Mouse (Mus musculus): ENCODE results near the gene Skp2. TPM values are rescaled to one million over a fixed set of nuclear protein-coding genes. Genes with fewer than 3 reads are reported as not detected.

Skp2 gene
- polyA plus RNA-seq, 1 experiment = 3.9 TPM

GRCm38 (mm10) chr15:9124856-9125255 is 30.4 kb downstream of the Skp2 start:
- TF ChIP-seq GATA1 (IDR thresholded peaks at IDR 0.05; ENCODE audit: low read length) = no peak

DNA sequence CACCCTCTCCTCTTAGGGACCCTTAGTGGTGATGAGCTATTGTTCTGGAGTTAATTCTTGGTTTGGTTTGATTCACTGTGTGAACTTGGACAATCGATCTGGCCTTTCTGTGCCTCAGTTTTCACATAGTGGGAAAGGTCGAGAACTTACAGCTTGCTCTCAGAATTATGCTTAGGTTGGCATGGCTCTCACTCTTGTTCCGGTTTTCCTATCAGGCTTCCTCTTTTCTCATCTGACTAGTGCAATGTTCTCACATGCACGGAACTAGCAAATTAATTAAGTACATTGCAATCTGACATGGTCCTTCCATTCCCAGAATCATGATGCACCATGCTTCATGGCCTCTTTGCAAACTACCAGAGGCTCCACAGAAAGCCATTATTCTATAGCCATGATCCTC is 32.2 kb downstream of the Skp2 start:
- TF ChIP-seq GATA1 (IDR thresholded peaks at IDR 0.05; ENCODE audit: low read length) = no peak

GRCm38 (mm10) chr15:9120081-9120480 is 35.1 kb downstream of the Skp2 start:
- TF ChIP-seq GATA1 (IDR thresholded peaks at IDR 0.05; ENCODE audit: low read length) = no peak

DNA sequence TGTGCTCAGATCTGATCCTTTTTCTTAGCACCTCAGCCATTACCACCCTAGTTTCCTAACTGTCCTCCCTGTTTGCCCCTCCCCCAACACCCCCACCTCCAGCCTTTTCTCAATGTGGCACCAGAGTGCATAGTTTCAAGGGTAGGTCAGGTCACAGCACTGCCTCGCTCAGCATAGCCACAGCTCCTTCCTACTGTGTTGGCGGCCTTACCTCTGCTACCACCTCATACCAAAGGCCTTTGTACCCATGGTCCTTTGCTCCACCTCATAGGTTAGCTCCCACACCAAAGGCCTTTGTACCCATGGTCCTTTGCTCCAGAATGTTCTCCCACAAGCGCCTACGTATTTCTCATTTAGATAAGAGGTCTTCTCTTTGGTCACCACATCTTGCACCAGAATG is 36.4 kb downstream of the Skp2 start:
- TF ChIP-seq GATA1 (IDR thresholded peaks at IDR 0.05; ENCODE audit: low read length) = no peak

DNA sequence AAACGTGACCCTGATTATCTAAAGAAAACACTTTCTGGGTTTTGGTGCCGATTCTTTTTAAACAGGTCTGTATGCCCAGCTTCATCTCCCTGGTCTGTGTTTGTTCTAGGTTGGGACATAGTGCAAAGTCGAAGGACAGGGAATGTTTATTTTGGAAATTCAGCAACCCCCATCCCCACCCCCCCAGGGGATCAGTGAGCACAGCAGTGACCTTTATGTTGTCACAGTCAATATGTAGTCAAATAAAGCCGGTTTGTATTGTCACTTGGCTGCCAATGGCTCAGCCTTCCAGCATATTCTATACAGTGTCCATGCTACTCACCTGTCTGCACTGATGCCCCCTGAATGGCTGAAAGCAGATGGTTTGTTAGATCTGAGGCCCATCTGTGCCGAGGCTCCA is 40.6 kb downstream of the Skp2 start:
- TF ChIP-seq GATA1 (IDR thresholded peaks at IDR 0.05; ENCODE audit: low read length) = no peak

DNA sequence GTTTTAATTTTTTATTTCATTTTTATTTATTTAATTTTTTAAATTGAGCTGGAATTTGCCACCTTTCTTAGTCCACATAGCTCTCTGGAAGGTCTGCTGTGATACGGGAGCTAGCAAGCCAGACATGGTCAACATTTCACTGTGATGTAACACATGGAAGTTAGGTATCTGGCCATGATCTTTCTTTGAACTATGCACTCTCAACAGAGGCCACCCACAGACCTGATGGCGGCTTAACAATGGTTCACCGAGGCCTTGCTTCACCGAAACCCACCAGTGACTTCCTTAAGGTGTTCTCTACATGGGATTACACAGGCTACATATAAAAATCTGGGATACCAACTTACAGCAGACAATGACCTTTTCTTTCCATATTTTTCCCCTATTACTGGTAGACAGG is 41.1 kb downstream of the Skp2 start:
- no peak for TF ChIP-seq GATA1 (IDR thresholded peaks at IDR 0.05; ENCODE audit: low read length)

GRCm38 (mm10) chr15:9113556-9113955 is 41.7 kb downstream of the Skp2 start:
- TF ChIP-seq GATA1 (IDR thresholded peaks at IDR 0.05; ENCODE audit: low read length) = no peak

DNA sequence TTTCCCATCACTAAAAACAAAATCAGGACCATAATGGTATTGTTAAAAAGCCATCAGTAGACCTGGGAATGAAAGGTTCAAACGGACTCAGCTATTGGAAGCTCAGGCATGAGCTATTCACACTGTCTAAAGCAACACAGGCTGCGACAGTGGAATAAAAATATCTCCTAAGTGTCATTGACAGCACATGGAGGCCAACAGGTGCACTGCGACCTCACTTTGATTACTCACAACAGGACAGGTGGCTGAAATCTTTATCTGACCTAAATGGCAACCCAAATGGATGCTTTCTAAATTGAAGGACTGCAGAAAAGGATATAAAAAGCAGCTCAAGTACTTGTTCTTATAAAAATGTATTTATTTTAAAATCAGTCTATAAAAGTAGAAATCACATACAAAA is 43.6 kb downstream of the Skp2 start:
- no peak for TF ChIP-seq GATA1 (IDR thresholded peaks at IDR 0.05; ENCODE audit: low read length)

DNA sequence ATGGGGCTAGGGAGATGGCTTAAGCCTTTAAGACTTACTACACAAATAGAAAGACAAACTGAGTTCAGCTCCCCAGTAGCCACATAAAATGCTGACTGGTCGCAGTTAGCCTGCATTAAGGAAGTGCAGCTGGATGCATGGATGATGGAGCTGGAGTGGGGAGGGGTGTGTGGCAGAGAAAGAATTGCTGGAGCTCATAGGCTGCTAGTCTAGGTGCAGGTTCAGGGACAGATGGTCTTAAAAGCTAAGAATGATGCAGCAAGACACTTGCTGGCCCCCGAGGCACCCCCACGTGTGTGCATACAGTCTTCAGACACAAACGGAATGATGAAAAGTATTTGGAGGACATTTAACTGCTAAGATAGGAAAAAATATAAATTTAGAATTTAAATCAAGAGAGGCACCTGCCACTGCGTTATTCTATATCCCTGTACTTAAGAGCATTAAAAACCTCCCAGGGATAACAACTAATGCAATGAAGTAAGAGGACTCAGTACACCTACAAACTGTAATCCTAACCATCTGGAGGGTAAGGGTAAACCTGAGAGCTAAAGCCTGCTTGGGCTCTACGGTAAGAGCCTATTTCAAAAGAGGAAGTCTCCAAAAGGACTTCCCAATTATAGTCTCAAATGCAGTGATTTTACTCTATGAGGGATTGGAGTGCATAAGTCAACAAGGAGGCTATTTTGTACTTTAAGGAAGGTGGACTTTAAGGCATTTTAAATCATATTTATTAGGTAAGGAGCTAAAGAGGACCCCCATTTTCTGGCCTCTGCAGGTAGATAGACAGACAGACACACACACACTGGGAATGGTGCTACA is 44.5 kb downstream of the Skp2 start:
- TF ChIP-seq GATA1 (IDR thresholded peaks at IDR 0.05; ENCODE audit: low read length) = no peak

DNA sequence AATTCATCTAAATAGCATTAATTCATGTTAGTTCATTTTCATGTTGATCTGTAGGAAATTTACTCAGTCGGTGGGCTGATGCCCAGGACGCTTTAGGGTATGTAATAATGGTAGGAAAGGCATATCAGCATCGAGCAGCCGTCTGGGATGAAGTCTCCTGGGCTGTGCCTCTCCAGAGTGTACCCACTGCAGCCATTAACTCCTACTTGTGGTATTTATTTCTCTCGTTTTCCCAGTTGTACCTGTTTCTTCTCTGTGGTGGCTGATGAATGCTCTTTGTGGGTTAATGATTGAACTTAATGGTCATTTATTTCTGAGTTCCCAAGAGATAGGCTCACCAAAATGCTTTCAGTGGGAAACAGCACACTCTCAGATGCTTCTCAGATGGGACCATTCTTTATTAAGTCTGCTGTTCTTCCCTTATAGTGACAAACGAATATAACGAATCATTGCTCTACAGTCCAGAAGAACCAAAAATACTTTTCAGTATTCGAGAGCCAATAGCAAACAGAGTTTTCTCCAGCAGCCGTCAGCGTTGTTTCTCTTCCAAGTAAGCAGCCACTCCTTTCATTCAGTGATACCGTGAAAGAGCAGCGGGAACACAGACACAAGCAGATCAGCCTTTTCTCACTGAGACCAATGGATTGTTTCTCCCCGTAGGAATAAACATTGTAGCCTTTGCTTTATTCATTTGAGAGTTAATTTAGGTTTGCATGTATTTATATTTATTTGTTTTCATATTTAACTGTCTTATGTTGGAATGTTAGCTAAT is 48.7 kb downstream of the Skp2 start:
- no peak for TF ChIP-seq GATA1 (IDR thresholded peaks at IDR 0.05; ENCODE audit: low read length)

DNA sequence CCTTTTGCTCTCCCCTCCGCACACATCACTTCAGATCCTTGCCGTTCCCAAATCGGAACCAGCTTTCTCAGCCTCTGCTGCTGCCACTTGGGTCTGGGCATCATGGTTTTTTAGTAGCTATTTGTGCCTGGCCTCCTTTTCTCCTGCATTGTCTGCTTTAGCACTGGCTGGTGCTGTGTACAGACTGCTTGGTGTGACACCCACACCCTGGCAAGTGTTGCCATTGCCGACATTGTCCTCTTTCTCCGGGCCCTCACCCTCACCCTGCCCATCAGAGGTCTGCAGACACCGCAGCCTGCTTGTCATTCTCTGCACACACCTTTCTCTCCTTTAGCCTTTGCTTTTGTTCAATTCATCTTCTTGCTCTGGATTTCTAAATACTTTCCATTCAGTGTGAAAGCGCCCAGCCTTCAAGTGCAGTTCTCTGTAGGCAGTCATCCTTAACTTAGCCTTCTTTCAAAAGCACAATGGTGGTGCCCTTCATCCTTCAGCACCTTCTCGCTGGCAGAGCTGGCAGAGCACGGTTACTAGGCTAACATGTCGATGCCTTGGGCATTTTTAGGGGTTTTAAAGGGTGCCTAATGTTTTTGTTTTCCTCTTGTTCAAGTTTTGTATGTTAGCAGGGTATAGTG is 54.7 kb downstream of the Skp2 start:
- no peak for TF ChIP-seq GATA1 (IDR thresholded peaks at IDR 0.05; ENCODE audit: low read length)

DNA sequence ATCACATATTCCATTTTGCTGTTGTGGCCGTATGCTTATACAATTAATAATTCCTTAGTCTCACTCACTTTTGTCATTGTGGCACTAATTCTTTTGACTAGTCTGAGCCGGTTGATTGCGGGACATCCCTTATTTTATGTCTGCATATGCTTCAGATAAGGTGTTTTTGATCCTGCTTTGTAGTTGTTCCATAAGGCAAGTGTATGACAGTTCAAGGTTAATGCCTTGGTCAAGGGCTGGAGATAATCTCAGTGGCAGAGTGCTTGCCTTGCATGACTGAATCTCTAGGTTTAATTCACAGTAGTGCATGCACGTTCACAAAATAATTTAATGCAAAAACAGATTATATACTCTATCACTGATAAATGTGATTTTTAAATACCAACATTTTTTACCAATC is 58.4 kb downstream of the Skp2 start:
- TF ChIP-seq GATA1 (IDR thresholded peaks at IDR 0.05; ENCODE audit: low read length) = no peak

GRCm38 (mm10) chr15:9094366-9094750 is 60.9 kb downstream of the Skp2 start:
- no peak for TF ChIP-seq GATA1 (IDR thresholded peaks at IDR 0.05; ENCODE audit: low read length)

GRCm38 (mm10) chr15:9093598-9094365 is 61.4 kb downstream of the Skp2 start:
- TF ChIP-seq GATA1 (IDR thresholded peaks at IDR 0.05; ENCODE audit: low read length) = no peak

- no peak for TF ChIP-seq GATA1 (IDR thresholded peaks at IDR 0.05; ENCODE audit: low read length)
Measured at GRCm38 (mm10) chr15:9090662-9091061, 64.6 kb downstream of the Skp2 start.
